Mouse (Mus musculus) mature B cell (primary cell): ENCODE measurements at regions not wholly inside any gene's neighbourhood (a gene's known extent, or its start where the extent isn't known, plus 50 kb on each side); places are given as distances from the start of the nearest gene placed in this dataset.

Source experiments
- in situ Hi-C: fragments of 300-500 bp; cut with MboI; formaldehyde crosslinking; loops from 2 replicates; pipeline ENCODE4 v1.14.3; 2019

GRCm38 (mm10) chr6:50915166-50916030 is 261.2 kb upstream of the Npvf start:
- in situ Hi-C loops, result no loop called here

GRCm38 (mm10) chr6:50918248-50918647 is 264.0 kb upstream of the Npvf start:
- in situ Hi-C loops, result no loop called here

GRCm38 (mm10) chr6:50922235-50922634 is 268.0 kb upstream of the Npvf start:
- in situ Hi-C loops, result no loop called here

- in situ Hi-C loops, result no loop called here
Measured at GRCm38 (mm10) chr6:50924571-50924970, 270.3 kb upstream of the Npvf start.

GRCm38 (mm10) chr6:50924998-50925397 is 270.8 kb upstream of the Npvf start:
- in situ Hi-C loops, result no loop called here

GRCm38 (mm10) chr6:50926313-50926712 is 272.1 kb upstream of the Npvf start:
- in situ Hi-C loops, result no loop called here

- in situ Hi-C loops, result no loop called here
Measured at GRCm38 (mm10) chr6:50929503-50929902, 275.3 kb upstream of the Npvf start.

- in situ Hi-C loops, result loop anchor here (10.0 kb wide), 1 partner anchor 119 kb away; no protein-coding TSS in a partner anchor
Measured at GRCm38 (mm10) chr6:50933510-50933909, 279.3 kb upstream of the Npvf start.

- in situ Hi-C loops, result loop anchor here (10.0 kb wide), 1 partner anchor 119 kb away; no protein-coding TSS in a partner anchor
Measured at GRCm38 (mm10) chr6:50934245-50934644, 280.0 kb upstream of the Npvf start.

- in situ Hi-C loops, result loop anchor here (5.0 to 10.0 kb wide), 2 partner anchors 122 to 236 kb away; no protein-coding TSS in a partner anchor
Measured at GRCm38 (mm10) chr6:50936306-50936705, 282.1 kb upstream of the Npvf start.

- in situ Hi-C loops, result loop anchor here (5.0 to 10.0 kb wide), 2 partner anchors 122 to 235 kb away; no protein-coding TSS in a partner anchor
Measured at GRCm38 (mm10) chr6:50937094-50937493, 282.9 kb upstream of the Npvf start.

GRCm38 (mm10) chr6:50938879-50939278 is 284.6 kb upstream of the Npvf start:
- in situ Hi-C loops, result loop anchor here (5.0 to 10.0 kb wide), 2 partner anchors 124 to 233 kb away; no protein-coding TSS in a partner anchor

GRCm38 (mm10) chr6:50939440-50939839 is 285.2 kb upstream of the Npvf start:
- in situ Hi-C loops, result loop anchor here (5.0 to 10.0 kb wide), 2 partner anchors 125 to 233 kb away; no protein-coding TSS in a partner anchor

- in situ Hi-C loops, result no loop called here
Measured at GRCm38 (mm10) chr6:50940118-50940517, 285.9 kb upstream of the Npvf start.

GRCm38 (mm10) chr6:50940641-50941398 is 286.6 kb upstream of the Npvf start:
- in situ Hi-C loops, result no loop called here

GRCm38 (mm10) chr6:50942696-50943095 is 288.5 kb upstream of the Npvf start:
- in situ Hi-C loops, result no loop called here

- in situ Hi-C loops, result no loop called here
Measured at GRCm38 (mm10) chr6:50948061-50948460, 293.8 kb upstream of the Npvf start.

- in situ Hi-C loops, result no loop called here
Measured at GRCm38 (mm10) chr6:50949361-50949760, 295.1 kb upstream of the Npvf start.

GRCm38 (mm10) chr6:50949883-50950583 is 295.8 kb upstream of the Npvf start:
- in situ Hi-C loops, result no loop called here

GRCm38 (mm10) chr6:50957328-50957900 is 303.2 kb upstream of the Npvf start:
- in situ Hi-C loops, result no loop called here

GRCm38 (mm10) chr6:50960341-50960740 is 306.1 kb upstream of the Npvf start:
- in situ Hi-C loops, result no loop called here
